Mouse (Mus musculus) heart, postnatal 36 days (tissue): ENCODE measurements around the gene Lypd5. TPM values are rescaled to one million over a fixed set of nuclear protein-coding genes. Genes with fewer than 3 reads are reported as not detected.
A peak's percentile ranks its signal among the peaks of the same experiment; 100 is the strongest.
"Not testable (repeated sequence)": the region's sequence is repeated elsewhere in the genome, so short reads cannot be mapped to it uniquely, and the experiment has no call there.

ENCODE experiments used
- DNase-seq, 2 experiments: peaks; one replicate each; pipeline ENCODE4 v3.0.0; 2021 to 2022
- intact Hi-C: fragments of 180-260 bp; cut with DNase I; formaldehyde crosslinking; loops from one replicate; pipeline ENCODE4 v1.15.1; 2025
- total RNA-seq, 2 experiments: library from RNA; stranded (reverse); gene quantifications; 2 replicates each; pipeline ENCODE4 v1.2.3; 2021

Gene Lypd5
- total RNA-seq, 2 experiments from 2014 or later = not detected

GRCm38 (mm10) chr7:24378049-24378701 is 29.2 kb downstream of the Lypd5 start:
- DNase-seq = no peak
- intact Hi-C loops = no loop called here

DNA sequence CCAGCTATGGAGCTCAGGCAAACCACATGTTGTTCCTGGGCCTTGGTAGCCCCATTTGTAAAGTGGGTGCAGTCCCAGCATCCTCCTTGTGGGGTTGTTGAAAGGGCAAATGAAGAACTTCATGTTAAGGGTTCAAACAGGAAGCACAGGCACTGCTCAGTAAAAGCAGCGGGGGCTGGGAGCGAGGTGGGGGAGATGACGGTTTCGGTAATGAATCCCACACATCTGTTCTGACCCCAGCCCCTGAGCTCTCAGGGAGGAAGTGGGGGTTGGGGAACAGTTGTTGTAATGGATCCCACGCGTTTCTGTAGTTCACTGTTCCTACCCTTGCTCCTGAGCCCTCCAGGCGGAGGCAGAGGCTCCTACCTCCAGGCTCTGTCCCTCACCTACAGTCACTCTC is 30.9 kb downstream of the Lypd5 start:
- intact Hi-C loops = no loop called here
- no peak for DNase-seq

DNA sequence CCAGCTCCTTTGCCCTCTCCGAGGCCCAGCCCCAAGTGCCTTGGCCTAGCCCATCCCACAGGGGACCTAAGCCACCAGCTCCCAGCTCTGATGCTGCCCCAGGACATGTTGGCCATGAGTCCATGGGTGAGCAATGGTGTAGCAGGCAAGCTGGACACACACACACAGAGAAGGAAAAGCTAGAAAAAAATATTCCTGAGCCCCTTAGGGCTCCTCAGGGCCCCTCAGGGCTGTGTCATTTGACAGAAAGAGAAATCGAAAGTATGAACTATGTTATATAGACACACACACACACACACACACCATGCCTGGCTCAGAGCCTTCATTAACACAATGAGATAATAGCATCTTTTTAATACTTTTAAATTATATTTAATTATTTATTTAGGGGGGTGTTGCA is 31.4 kb downstream of the Lypd5 start:
- no peak for DNase-seq
- intact Hi-C loops = no loop called here

GRCm38 (mm10) chr7:24382730-24383372 is 33.9 kb downstream of the Lypd5 start:
- intact Hi-C loops = no loop called here
- no peak for DNase-seq

GRCm38 (mm10) chr7:24384070-24384469 is 35.1 kb downstream of the Lypd5 start:
- DNase-seq = no peak
- intact Hi-C loops = no loop called here

DNA sequence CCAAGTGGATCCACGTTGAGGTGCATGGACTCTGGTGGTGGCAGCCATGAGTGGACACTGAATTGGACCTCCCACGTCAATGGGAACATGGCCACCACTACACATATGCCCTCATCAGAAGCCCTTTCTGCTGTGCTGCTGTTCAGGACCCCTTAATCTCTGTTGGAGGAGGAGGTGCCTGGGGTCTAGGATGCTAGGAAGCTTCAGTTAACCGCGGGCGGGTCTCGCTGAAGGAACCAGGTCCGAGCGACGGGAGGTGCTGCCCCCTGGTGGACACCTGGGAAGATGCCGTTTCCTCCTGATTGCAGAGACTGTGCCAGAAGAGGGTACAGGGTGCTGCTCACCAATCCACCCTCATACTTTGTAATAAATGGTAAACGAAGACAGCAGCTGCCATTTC is 35.8 kb downstream of the Lypd5 start:
- intact Hi-C loops = loop anchor here (1.0 to 5.0 kb wide), 3 partner anchors 21 to 58 kb away; no protein-coding TSS in a partner anchor
- DNase-seq = peak; percentile 64 to 80

DNA sequence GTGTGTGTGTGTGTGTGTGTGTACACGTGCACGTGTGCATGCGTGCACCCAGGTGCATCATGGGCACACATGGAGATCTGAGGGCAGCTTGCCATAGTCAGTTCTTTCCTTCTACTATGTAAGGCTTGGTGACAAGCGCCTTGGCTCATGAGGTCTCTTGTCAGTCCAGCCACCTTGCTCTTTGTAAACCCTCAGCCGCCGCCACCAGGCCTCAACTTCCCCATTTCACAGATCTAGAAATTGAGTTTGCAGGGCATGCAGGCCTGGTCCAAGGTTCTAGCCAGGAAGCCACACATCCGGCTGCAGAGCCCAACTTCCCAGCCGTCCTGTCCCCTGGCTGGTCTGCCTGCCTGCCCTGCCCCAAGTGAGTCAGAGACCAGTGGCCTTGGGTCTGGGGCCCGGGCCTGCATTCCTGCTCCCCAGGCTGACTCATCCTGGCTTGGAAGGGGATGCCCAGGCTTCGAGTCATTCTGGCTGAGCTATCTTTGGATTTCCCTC is 38.1 kb downstream of the Lypd5 start:
- intact Hi-C loops = loop anchor here (5.0 kb wide), 1 partner anchor 60 kb away; no protein-coding TSS in a partner anchor

GRCm38 (mm10) chr7:24389516-24390187 is 40.7 kb downstream of the Lypd5 start:
- no peak for DNase-seq
- intact Hi-C loops = loop anchor here (5.0 kb wide), 1 partner anchor 62 kb away; no protein-coding TSS in a partner anchor

More for the DNA sequence above, 38.1 kb downstream of the Lypd5 start:
- no peak for DNase-seq

DNA sequence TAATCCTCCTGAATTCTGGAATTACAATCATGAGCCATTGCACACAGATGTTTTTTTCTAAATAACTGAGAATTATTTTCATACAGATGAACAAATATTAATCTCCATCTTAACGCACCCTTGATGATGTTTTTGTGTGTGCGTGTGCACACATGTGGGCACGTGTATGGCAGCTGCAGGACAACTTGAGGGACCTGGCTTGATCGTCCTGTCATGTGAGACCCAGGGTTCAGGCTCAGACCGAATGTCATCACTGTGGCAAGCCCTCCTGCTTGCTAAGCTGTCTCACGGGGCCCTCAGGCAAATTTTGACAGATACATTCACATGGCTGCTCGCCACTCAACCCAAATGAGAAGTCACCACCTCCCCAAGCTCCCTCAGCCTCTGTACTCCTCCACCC is 41.5 kb downstream of the Lypd5 start:
- DNase-seq = no peak
- intact Hi-C loops = no loop called here

DNA sequence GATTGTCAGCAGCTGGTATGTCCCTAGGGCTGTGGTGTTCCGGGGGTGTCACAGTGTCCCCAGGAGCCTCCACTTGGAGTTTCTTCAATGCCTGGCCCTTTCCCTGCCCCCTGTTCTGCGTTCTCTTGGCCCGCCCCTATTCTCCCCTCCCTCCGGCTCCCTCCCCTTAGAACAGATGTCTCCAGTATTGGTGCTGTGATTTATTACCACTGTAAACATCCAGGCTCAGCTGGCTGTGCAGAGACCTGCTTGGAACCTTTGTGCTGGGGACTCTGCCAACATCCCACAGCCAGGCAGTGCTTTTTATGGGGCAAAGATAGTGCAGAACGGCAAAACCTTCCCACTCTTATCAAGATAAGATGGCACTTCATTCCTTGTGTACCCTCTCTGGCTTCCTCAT is 42.1 kb downstream of the Lypd5 start:
- intact Hi-C loops = no loop called here
- DNase-seq = no peak

DNA sequence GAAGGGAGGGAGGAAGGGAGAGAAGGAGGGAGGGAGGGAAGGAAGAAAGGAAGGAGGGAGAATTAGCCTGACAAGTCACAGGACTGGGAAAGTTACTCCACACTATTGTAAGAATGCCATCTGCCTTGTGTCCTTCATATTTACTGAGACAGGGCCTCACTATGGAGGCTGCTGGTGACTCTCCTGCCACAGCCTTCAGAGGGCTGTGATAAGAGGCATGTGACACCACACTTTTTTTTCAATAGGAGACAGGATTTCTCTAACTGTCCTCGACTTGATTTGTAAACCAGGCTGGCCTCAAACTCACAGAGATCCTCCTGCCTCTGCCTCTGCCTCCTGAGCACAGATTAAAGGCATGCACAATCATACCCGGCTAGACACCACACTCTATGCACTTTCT is 42.7 kb downstream of the Lypd5 start:
- intact Hi-C loops = no loop called here
- DNase-seq = no peak

DNA sequence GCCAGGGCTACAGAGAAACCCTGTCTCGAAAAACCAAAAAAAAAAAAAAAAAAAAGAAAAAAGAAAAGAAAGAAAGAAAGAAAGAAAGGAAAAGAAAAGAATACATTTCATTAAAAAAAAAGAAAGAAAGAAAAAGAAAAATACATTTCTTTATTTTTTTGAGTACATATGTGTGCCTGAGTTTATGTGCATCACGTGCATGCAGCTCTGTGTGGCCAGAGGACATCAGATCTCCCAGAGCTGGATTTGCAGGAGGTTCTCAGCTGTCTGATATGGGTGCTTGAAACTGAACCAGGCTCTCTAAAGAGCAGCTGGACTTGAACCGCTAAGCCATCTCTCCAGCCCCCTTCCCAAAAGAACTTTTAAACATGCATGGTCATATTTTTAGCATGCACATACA is 45.1 kb downstream of the Lypd5 start:
- intact Hi-C loops = no loop called here
- DNase-seq = no peak

- intact Hi-C loops = loop anchor here (5.0 kb wide), 2 partner anchors 77 to 312 kb away; partner anchors contain the start of genes Zfp180 and Zfp94
- no peak for DNase-seq
These were observed 45.6 kb downstream of the Lypd5 start for GRCm38 (mm10) chr7:24394475-24395161.

DNA sequence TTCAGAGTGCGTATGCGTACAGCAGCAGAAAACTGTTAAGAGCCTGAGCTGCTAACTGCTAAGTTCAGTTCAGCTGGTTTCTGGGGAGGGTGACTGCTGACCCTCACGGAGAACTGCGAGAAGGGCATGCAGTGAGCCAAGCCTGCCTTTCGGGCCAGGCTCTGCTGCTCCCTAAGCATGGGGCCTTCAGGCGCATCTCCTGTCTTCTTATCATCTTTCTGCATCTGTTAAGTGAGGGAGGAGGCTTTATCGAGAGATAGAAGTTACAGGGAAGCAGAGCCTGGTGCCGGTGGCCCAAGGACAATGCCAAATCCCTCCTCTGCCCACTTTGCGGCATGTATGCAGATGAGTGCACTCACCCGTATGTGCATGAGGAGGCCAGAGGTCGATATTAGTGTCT is 47.8 kb downstream of the Lypd5 start:
- no peak for DNase-seq
- intact Hi-C loops = loop anchor here (5.0 kb wide), 2 partner anchors 80 to 315 kb away; partner anchors contain the start of genes Zfp180 and Zfp94

GRCm38 (mm10) chr7:24398364-24398913 is 49.4 kb downstream of the Lypd5 start:
- no peak for DNase-seq

DNA sequence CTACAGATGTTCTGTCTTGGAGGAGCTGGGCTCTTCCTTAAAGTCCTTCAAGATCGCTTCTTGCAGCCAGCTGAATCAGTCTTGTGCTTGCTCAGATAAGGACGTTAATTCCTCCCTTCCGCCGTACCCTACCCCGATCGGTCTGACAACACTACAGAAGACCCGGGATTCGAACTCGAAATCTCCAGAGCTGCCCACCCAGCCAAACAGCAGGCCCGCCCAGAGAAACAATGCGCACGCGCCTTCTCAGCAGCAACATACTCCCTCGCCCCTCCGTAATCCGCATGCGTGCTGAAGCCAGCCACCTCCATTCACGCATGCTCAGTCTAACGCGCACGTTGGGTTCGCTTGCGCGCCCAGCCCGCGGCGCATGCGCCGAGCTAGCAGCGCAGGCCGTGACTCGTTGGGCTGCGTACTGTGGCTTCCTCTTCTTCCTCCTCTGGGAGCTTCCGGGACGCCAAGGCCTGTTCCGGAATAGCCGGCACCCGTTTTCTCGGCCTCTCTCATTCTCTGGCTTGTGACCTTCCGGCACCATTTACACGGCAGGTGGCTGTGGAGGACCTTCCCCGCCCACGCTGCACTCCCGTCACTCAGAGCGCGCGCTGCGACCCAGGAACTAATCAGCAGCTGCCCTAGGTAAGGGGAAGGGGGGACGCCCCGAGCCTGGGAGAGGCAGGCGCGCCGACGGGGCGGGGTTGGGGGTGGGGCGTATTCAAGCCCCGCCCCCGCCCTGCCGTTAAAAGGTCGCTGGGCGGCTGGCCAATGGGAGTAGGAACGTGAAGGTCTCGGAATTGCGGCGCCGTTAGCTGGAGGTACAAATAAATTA is 50.5 kb downstream of the Lypd5 start, which contains the start of gene Smg9:
Smg9 (plus strand) TSS at position 364 of the 826 bp plus-strand sequence.
- intact Hi-C loops = loop anchor here (5.0 to 10.0 kb wide), 3 partner anchors 82 to 317 kb away; partner anchors contain the start of genes Zfp180, Zfp235 and Zfp94
- DNase-seq = peak; percentile 94 to 97

More at GRCm38 (mm10) chr7:24398364-24398913, 49.4 kb downstream of the Lypd5 start:
- intact Hi-C loops = loop anchor here (5.0 kb wide), 2 partner anchors 81 to 316 kb away; partner anchors contain the start of genes Zfp180 and Zfp94

GRCm38 (mm10) chr7:24400082-24400452 is 51.1 kb downstream of the Lypd5 start:
- DNase-seq = no peak
- intact Hi-C loops = loop anchor here (10.0 kb wide), 1 partner anchor 265 kb away; the partner anchor contains the start of gene Zfp235

GRCm38 (mm10) chr7:24400489-24400888 is 51.5 kb downstream of the Lypd5 start:
- intact Hi-C loops = loop anchor here (10.0 kb wide), 1 partner anchor 266 kb away; the partner anchor contains the start of gene Zfp235
- not testable (repeated sequence) for DNase-seq

GRCm38 (mm10) chr7:24402851-24403250 is 53.9 kb downstream of the Lypd5 start:
- no peak for DNase-seq
- intact Hi-C loops = loop anchor here (10.0 kb wide), 1 partner anchor 268 kb away; the partner anchor contains the start of gene Zfp235
